Mouse (Mus musculus) MN1 (cell line): ENCODE measurements around the gene Vmp1.

Experiments used
- DNase-seq: peaks from one replicate; pipeline ENCODE4 v3.0.0-alpha.2; 2016; ENCODE audit warnings: low spot score

Gene Vmp1

DNA sequence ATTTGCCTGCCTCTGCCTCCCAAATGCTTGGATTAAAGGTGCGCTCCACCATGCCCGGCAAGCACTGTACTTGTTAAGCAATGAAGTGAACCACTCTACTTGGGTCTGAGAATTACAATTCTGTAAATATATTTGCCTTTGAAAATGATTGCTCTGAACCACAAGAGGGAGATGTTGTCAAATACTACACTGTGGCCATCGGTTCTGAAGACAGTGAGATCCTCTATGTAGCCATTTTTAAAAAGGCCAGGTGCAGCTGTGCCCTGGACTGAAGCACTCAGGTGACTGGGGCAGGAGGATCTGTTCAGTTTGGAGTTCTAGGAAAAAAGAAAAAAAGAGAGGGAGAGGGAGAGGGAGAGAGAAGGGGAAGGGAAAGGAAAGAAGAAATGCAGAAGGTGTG lies 115.2 kb downstream of the Vmp1 start:
- DNase-seq, result peak; percentile 61

- DNase-seq, result no peak
These were observed 125.4 kb downstream of the Vmp1 start for GRCm38 (mm10) chr11:86558258-86558657.

DNA sequence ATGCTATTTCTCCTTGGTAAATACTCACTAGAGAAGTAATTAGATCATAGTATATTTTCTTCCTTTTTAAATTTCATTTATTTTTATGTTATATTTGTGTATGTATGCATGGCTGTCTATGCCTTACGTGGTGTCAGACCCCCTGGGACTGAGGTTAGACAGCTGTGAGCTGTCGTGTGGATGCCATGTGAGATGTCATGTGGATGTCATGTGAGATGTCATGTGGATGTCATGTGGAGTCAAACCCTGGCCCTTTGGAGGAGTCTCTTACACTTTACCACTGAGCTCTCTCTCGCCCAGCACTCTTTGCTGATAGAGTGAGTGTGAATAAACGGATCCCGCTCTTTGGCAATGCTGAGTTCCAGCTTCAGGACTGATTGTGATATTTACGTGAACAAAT lies 130.1 kb downstream of the Vmp1 start:
- DNase-seq, result no peak

DNA sequence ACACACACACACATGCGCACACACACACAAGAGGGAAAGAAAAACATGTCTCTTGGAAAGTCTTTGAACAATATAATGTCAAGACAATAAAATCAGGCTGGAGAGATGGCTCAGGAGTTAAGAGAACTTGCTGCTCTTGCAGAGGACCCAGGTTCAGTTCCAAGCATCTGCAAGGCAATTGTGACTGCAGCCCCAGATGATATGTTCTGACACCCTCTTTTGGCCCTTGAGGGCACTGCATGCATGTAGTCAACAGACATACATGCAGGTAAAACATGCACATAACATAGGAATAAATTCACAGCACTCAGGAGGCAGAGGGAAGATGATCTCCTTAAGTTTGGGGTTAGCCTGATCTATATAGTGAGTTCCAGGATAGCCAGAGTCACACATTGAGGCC lies 136.2 kb downstream of the Vmp1 start:
- DNase-seq, result no peak

- DNase-seq, result no peak
These were observed 138.1 kb downstream of the Vmp1 start for GRCm38 (mm10) chr11:86545556-86545955.

DNA sequence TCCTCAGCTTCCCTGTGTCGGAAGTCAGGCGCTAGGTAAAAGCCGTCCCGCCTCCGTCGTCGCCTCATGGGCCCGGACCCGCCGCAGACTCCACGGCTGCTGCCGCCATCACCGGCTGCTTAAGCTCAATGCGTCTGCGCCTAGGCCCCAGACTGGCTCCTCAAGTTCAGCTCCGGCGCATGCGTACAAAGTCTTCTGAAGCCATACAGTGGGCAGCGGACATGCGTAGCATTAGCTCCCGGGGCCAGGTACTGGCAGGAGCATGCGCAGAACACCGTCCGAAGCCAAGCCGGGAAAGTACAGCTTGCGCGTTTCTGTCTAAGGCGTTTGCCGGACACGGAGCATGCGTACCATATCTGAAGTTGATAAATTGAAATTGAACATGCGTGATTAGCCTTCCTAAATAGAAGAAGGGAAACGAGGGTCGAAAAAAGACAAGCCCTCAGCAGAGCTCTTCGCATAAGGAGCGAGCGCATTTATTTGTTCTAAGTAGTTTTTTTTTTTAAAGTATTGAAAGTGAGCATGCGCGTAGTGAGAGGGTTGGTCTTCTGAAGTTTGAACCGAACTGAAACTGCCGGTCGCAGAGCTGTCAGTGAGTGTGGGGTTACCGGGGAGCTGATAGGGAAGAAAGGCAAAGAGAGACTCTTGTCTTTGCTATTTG lies 138.9 kb downstream of the Vmp1 start, which contains the start of the genes Rps6kb1 and Tubd1:
TSS of gene Rps6kb1 (minus strand) at position 167 of the 661 bp plus-strand sequence.
TSS of gene Tubd1 (plus strand) at position 353 of the 661 bp plus-strand sequence.
- peak; percentile 99 for DNase-seq

DNA sequence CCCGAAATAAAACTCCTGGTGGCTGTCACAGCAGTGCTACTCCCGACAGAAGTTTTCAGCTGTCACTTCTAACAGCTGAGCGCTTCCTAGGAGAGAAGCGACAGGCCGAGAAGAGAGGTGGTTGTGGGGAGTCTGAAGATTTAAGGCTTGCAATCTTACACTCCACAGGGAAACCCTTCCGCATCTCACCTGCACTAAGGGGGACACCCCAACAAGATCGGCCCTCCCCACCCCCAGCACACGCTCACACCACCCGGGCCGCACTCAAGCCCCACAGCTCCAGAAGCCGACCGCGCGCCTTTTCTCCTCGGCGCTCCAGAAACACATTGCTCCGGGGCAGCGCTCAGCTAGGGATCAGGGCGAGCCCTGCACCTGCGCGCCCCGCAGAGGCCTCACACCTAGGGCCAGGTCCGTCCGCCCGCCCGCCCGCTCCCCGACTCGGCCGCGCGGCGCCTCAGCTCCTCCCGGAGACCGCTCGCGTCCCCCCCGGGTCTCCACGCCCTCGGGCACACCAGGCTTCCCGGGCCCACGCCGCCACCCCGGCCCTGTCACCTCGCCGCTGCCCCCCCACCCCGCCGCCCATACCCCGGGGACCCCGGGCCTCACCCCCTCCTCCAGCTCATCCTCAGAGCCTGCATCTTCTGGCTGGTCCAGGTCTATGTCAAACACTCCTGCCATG lies 139.5 kb downstream of the Vmp1 start:
- DNase-seq, result peak; percentile 50

DNA sequence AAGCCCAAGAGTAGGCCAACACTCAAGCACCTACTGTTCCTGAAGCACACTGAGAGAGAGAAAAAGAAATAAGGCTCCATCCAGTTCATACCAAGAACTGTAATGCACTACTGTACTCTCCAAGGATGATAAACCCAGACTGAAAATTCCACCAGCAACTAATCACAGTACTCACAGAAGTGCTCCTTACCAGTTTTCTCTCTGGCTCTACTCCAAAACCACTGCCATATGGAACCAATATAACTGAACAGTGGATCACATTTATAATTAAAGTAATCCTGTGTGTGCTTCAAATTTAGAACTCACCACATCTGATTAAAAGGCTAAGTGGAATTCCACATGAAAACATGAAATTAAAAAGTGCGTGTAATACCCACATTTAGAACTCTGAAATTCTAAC lies 140.8 kb downstream of the Vmp1 start:
- DNase-seq, result peak; percentile 14

DNA sequence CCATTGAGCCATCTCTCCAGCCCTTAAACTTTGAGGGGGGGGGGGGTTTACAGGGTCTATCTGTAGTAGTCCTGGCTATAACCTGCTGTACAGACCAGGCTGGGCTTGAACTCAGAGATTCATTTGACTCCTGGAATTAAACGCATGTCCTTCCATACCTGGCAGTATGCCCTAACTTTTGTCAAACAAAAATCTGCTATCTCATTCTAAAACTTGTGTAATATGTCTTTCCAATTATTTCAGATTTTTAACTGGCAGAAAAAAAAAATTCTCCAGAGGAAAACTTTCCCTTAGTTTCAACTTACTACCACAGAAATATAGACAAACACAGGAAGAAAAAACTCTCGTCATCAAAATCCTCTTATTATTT lies 143.2 kb downstream of the Vmp1 start:
- no peak for DNase-seq

- DNase-seq, result no peak
These were observed 143.7 kb downstream of the Vmp1 start for GRCm38 (mm10) chr11:86539716-86540475.

DNA sequence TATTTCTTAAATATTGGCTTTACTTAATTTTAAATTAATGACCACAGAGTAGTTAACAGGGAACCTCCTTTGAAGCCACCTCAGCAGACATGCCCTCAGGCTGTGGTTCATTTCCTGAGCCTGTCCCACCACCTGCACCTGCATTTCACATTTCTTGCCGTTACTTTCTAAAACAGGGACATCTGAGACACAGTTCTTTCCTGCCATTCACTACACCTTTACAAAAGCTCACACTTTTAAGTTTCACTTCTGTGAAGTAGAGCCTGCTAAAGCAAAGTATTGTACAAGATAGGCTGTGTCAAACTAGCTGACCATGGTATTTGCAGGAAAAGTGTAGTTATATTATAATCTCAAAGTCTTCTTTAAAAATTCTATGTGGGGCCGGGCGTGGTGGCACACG lies 144.8 kb downstream of the Vmp1 start:
- no peak for DNase-seq

GRCm38 (mm10) chr11:86534201-86534910 lies 149.3 kb downstream of the Vmp1 start:
- DNase-seq, result no peak
